Mouse (Mus musculus): ENCODE measurements at regions not wholly inside any gene's neighbourhood (a gene's known extent, or its start where the extent isn't known, plus 50 kb on each side); places are given as distances from the start of the nearest gene placed in this dataset.

GRCm38 (mm10) chr17:15179411-15179951 is 138.1 kb upstream of the Gm3448 start:
- H3K27ac ChIP-seq (ENCODE audit: insufficient read depth, low read length) = no peak overlapping the region
- no peak overlapping the region for H3K4me3 ChIP-seq (ENCODE audit: insufficient read depth, low read length)
- no peaks in the 10 kb centered on the region for H3K4me1 ChIP-seq (ENCODE audit: control insufficient read depth, insufficient read depth, low read length)
- no peak for TF ChIP-seq POLR2A (IDR thresholded peaks at IDR 0.05; ENCODE audit: low read depth, low read length)
- TF ChIP-seq CTCF (IDR thresholded peaks at IDR 0.05; ENCODE audit: borderline replicate concordance, insufficient read depth, low read length) = no peak

- Histone ChIP-seq H3K4me1 (ENCODE audit: control insufficient read depth, insufficient read depth, low read length) (no peaks in the 10 kb centered on the region), H3K4me3 (ENCODE audit: insufficient read depth, low read length) (no peak overlapping the region), H3K27ac (ENCODE audit: insufficient read depth, low read length) (no peak overlapping the region)
- TF ChIP-seq CTCF (IDR thresholded peaks at IDR 0.05; ENCODE audit: borderline replicate concordance, insufficient read depth, low read length) = no peak
- TF ChIP-seq POLR2A (IDR thresholded peaks at IDR 0.05; ENCODE audit: low read depth, low read length) = no peak
These were observed 136.1 kb upstream of the Gm3448 start for GRCm38 (mm10) chr17:15177390-15177789.

- Histone ChIP-seq H3K27ac (ENCODE audit: insufficient read depth, low read length) (no peak overlapping the region), H3K4me1 (ENCODE audit: control insufficient read depth, insufficient read depth, low read length) (no peaks in the 10 kb centered on the region), H3K4me3 (ENCODE audit: insufficient read depth, low read length) (no peak overlapping the region)
- TF ChIP-seq POLR2A (IDR thresholded peaks at IDR 0.05; ENCODE audit: low read depth, low read length) (no peak), CTCF (IDR thresholded peaks at IDR 0.05; ENCODE audit: borderline replicate concordance, insufficient read depth, low read length) (no peak)
These were observed 133.1 kb upstream of the Gm3448 start for GRCm38 (mm10) chr17:15174354-15174953.

GRCm38 (mm10) chr17:15167927-15168326 is 126.6 kb upstream of the Gm3448 start:
- H3K27ac ChIP-seq (ENCODE audit: insufficient read depth, low read length) = no peak overlapping the region
- TF ChIP-seq CTCF (IDR thresholded peaks at IDR 0.05; ENCODE audit: borderline replicate concordance, insufficient read depth, low read length) (no peak), POLR2A (IDR thresholded peaks at IDR 0.05; ENCODE audit: low read depth, low read length) (no peak)
- no peak overlapping the region for H3K4me3 ChIP-seq (ENCODE audit: insufficient read depth, low read length)
- no peaks in the 10 kb centered on the region for H3K4me1 ChIP-seq (ENCODE audit: control insufficient read depth, insufficient read depth, low read length)

GRCm38 (mm10) chr17:15157693-15158333 is 116.5 kb upstream of the Gm3448 start:
- Histone ChIP-seq H3K4me1 (ENCODE audit: control insufficient read depth, insufficient read depth, low read length) (no peaks in the 10 kb centered on the region), H3K4me3 (ENCODE audit: insufficient read depth, low read length) (no peak overlapping the region), H3K27ac (ENCODE audit: insufficient read depth, low read length) (no peak overlapping the region)
- TF ChIP-seq CTCF (IDR thresholded peaks at IDR 0.05; ENCODE audit: borderline replicate concordance, insufficient read depth, low read length) = no peak
- TF ChIP-seq POLR2A (IDR thresholded peaks at IDR 0.05; ENCODE audit: low read depth, low read length) = no peak

GRCm38 (mm10) chr17:15152996-15153735 is 111.8 kb upstream of the Gm3448 start:
- Histone ChIP-seq H3K27ac (ENCODE audit: insufficient read depth, low read length) (no peak overlapping the region), H3K4me3 (ENCODE audit: insufficient read depth, low read length) (no peak overlapping the region), H3K4me1 (ENCODE audit: control insufficient read depth, insufficient read depth, low read length) (no peaks in the 10 kb centered on the region)
- TF ChIP-seq POLR2A (IDR thresholded peaks at IDR 0.05; ENCODE audit: low read depth, low read length) = no peak
- TF ChIP-seq CTCF (IDR thresholded peaks at IDR 0.05; ENCODE audit: borderline replicate concordance, insufficient read depth, low read length) = no peak

- Histone ChIP-seq H3K4me3 (ENCODE audit: insufficient read depth, low read length) (no peak overlapping the region), H3K4me1 (ENCODE audit: control insufficient read depth, insufficient read depth, low read length) (no peaks in the 10 kb centered on the region), H3K27ac (ENCODE audit: insufficient read depth, low read length) (no peak overlapping the region)
- TF ChIP-seq CTCF (IDR thresholded peaks at IDR 0.05; ENCODE audit: borderline replicate concordance, insufficient read depth, low read length) (no peak), POLR2A (IDR thresholded peaks at IDR 0.05; ENCODE audit: low read depth, low read length) (no peak)
These were observed 111.1 kb upstream of the Gm3448 start for GRCm38 (mm10) chr17:15152477-15152876.

GRCm38 (mm10) chr17:15151695-15152094 is 110.4 kb upstream of the Gm3448 start:
- no peak for TF ChIP-seq POLR2A (IDR thresholded peaks at IDR 0.05; ENCODE audit: low read depth, low read length)
- no peak for TF ChIP-seq CTCF (IDR thresholded peaks at IDR 0.05; ENCODE audit: borderline replicate concordance, insufficient read depth, low read length)
- H3K4me1 ChIP-seq (ENCODE audit: control insufficient read depth, insufficient read depth, low read length) = no peaks in the 10 kb centered on the region
- H3K27ac ChIP-seq (ENCODE audit: insufficient read depth, low read length) = no peak overlapping the region
- no peak overlapping the region for H3K4me3 ChIP-seq (ENCODE audit: insufficient read depth, low read length)

GRCm38 (mm10) chr17:15146607-15147006 is 105.3 kb upstream of the Gm3448 start:
- TF ChIP-seq POLR2A (IDR thresholded peaks at IDR 0.05; ENCODE audit: low read depth, low read length) = no peak
- no peak for TF ChIP-seq CTCF (IDR thresholded peaks at IDR 0.05; ENCODE audit: borderline replicate concordance, insufficient read depth, low read length)
- Histone ChIP-seq H3K4me3 (ENCODE audit: insufficient read depth, low read length) (no peak overlapping the region), H3K27ac (ENCODE audit: insufficient read depth, low read length) (no peak overlapping the region), H3K4me1 (ENCODE audit: control insufficient read depth, insufficient read depth, low read length) (no peaks in the 10 kb centered on the region)
